Mouse (Mus musculus) intestine, embryonic 15.5 days (tissue): ENCODE data around the gene Lmntd1. TPM values are rescaled to one million over a fixed set of nuclear protein-coding genes. Genes with fewer than 3 reads are reported as not detected.

ENCODE experiments used
- ATAC-seq: fragments of 200-750 bp; cut with Nextera tagmentation; 2 replicates; pipeline ENCODE4 v1.8.0; 2017; ENCODE audit warnings: moderate TSS enrichment, moderate library complexity
- H3K27ac ChIP-seq: fragments of 300-500 bp; sonication (generic); 2 replicates; pipeline ENCODE4 v1.5.1; 2015; ENCODE audit warnings: mild to moderate bottlenecking, inconsistent platforms
- H3K27me3 ChIP-seq: fragments of 300-500 bp; sonication (generic); replicated peaks from 2 replicates; pipeline ENCODE4 v1.6.1; 2015; ENCODE audit warnings: inconsistent platforms
- H3K36me3 ChIP-seq: fragments of 300-500 bp; sonication (generic); 2 replicates; pipeline ENCODE4 v1.6.1; 2015; ENCODE audit warnings: inconsistent platforms
- H3K4me1 ChIP-seq: fragments of 300-500 bp; sonication (generic); replicated peaks from 2 replicates; pipeline ENCODE4 v1.6.1; 2015; ENCODE audit warnings: inconsistent platforms
- H3K4me2 ChIP-seq: fragments of 300-500 bp; sonication (generic); replicated peaks from 2 replicates; pipeline ENCODE4 v1.6.1; 2015; ENCODE audit warnings: mild to moderate bottlenecking, inconsistent platforms
- H3K4me3 ChIP-seq: fragments of 300-500 bp; sonication (generic); replicated peaks from 2 replicates; pipeline ENCODE4 v1.5.1; 2015; ENCODE audit warnings: inconsistent platforms
- H3K9ac ChIP-seq: fragments of 300-500 bp; sonication (generic); 2 replicates; pipeline ENCODE4 v1.6.1; 2015; ENCODE audit warnings: inconsistent platforms
- H3K9me3 ChIP-seq: fragments of 300-500 bp; sonication (generic); 2 replicates; pipeline ENCODE4 v1.6.1; 2016; ENCODE audit warnings: inconsistent platforms
- WGBS: fragments of 180-500 bp; shearing (Covaris S2); methylation state at CpG from one replicate; pipeline ENCODE4 v1.1.7; 2015; 5-methylcytosine and 5-hydroxymethylcytosine counted together
- polyA plus RNA-seq: library from polyadenylated mRNA; unstranded; fragments of >200 nt; fragmentation: Nextera tagmentation; extraction: Ambion mirVana; gene quantifications from 2 replicates; pipeline ENCODE4 v1.2.1, GENCODE M21; 2015

The Lmntd1 gene
- polyA plus RNA-seq, 1 experiment from 2014 or later = 0.80 TPM

DNA sequence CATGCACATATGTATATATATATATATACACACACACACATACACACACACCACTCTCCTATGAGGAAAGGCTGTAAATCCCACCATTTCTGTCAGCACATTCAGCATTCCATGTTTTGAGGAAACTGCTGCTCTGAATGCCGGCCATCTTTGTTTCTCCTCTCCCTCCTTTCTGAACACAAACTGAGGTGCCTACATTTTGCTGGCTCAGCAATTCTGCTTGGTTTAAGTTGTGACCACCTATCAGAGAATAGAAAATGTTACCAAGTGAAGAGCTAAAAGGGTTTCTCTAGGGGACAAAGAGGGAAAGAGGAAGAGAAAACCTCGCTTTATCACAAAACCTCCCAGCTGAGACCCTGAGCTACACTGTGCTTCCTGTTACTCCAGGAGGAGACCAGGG is 20.3 kb upstream of the Lmntd1 start:
- H3K9ac ChIP-seq = no peak overlapping the region
- WGBS = 80% methylated on average over 2 of the region's 2 CpGs
- H3K9me3 ChIP-seq = no peaks in the 10 kb centered on the region
- no peaks in the 10 kb centered on the region for H3K27me3 ChIP-seq
- H3K36me3 ChIP-seq = no peaks in the 10 kb centered on the region
- H3K4me3 ChIP-seq = no peak overlapping the region
- H3K4me2 ChIP-seq = no peak overlapping the region
- ATAC-seq = no peak
- 0 out of 2 replicates have a peak, but pooled peaks cover 3% of the 10 kb centered on the region for H3K4me1 ChIP-seq
- H3K27ac ChIP-seq = no peak overlapping the region

DNA sequence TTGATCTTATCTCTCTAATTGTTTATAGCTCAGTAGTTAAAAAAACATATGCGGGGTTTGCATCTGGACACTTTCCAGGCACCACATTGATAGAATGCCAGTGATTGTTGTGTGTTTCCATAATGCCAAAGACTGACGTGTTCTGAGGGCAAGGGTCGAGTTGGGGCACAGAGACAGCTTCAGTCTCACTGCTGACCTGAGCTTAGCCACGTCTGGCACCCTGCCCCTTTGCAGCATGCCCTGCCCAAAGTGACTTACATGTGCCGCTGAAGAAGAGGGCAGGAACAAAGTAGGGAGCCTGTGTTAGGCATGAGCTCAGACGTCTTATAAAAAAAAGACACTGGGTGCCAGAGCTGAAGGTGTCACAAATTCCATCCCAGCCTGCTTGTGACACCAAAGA is 16.1 kb upstream of the Lmntd1 start:
- Histone ChIP-seq H3K27me3 (no peaks in the 10 kb centered on the region), H3K9me3 (no peaks in the 10 kb centered on the region), H3K4me2 (no peak overlapping the region), H3K36me3 (no peaks in the 10 kb centered on the region), H3K4me3 (no peak overlapping the region), H3K27ac (no peak overlapping the region), H3K4me1 (no peaks in the 10 kb centered on the region), H3K9ac (no peak overlapping the region)
- ATAC-seq = no peak
- 47% methylated on average over 6 of the region's 6 CpGs for WGBS

DNA sequence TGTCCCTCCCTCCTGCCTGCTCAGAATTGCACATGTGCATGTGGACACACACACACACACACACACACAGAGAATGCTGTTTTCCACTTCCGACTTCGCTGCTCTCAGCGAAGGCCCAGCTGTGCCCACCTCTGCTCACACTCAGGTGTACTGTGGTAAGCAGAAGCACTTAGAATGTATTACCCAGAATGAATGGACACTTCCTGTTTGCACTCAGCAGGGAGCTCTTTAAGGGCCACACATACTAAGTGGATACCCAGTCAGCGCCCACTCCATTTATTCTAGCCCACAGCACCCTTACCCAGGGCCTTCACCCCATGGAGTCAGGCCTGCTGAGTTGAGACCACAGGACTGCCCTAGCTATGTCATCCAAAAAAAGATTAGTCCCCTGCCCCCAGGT is 9.0 kb upstream of the Lmntd1 start:
- Histone ChIP-seq H3K4me1 (no peaks in the 10 kb centered on the region), H3K36me3 (no peaks in the 10 kb centered on the region), H3K27me3 (no peaks in the 10 kb centered on the region), H3K9me3 (no peaks in the 10 kb centered on the region), H3K4me3 (no peak overlapping the region), H3K4me2 (no peak overlapping the region), H3K9ac (no peak overlapping the region), H3K27ac (no peak overlapping the region)
- 91% methylated on average over 4 of the region's 4 CpGs for WGBS
- no peak for ATAC-seq

DNA sequence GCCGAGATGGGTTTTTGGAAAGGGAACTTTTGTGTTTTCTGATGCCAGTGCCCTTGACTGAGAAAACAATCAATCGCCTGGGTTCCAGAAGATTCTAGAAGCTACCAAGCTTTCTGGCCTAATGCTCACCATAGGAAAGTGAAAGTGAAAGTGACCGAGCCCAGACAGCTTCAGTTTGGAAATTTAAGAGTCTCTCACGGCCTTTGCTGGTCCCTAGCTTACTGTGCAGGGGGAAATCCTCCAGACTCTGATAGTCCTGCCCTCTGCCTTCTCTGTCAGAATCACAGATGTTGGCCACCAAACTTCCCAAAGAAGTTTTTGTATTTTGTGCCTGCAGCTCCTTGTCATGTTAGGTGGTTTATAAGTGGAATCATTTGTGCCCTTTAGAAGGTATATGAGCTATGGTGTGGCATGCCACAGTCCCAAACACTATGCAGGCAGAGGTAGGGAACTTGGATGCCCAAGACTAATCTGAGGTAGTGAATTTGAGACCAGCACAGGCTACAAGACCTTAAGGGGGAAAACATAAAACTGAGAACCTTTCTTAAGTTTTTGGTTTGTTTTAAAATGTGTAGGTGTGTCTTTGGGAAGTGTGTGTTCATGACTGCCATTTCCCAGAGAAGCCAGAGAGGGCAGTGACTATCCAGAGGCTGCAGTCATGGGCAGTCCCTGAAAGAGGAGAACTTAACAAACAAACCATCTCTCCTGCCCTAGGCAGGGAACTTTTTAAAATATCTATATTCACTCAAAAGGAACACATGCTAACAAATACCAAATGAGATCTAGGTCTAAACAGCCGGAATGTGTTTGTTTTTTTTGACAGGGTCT is 2.5 kb upstream of the Lmntd1 start:
- no peak overlapping the region for H3K4me3 ChIP-seq
- no peaks in the 10 kb centered on the region for H3K4me1 ChIP-seq
- H3K9me3 ChIP-seq = no peaks in the 10 kb centered on the region
- 70% methylated on average over 5 of the region's 5 CpGs for WGBS
- no peak overlapping the region for H3K9ac ChIP-seq
- no peak overlapping the region for H3K27ac ChIP-seq
- no peaks in the 10 kb centered on the region for H3K27me3 ChIP-seq
- ATAC-seq = no peak
- no peaks in the 10 kb centered on the region for H3K36me3 ChIP-seq
- H3K4me2 ChIP-seq = no peak overlapping the region

DNA sequence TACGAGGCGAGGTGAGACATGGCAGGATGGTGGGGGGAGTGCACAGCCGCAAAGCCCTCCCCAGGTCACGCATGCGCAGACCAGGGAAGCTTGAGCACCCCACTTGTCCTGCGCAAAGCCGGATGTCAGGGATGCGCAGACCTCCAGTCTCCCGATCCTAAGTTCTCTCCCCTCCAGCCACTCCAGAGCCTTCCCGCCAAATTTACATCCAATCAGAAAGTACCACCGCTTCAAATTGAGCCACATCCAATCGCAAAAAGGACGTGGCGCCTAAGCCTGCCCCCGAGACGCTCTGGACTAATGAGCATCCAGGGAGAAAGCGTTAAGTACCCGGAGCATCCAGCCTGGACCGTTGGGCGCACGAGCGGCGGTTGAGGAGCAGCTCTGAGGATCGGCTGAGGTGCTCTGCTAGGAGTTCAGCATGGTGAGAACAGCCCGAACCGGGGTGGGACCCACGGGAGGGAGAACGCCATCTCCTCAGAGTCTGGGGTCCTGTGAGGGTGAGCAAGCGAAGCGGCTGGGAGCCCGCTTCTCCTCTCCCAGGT is 1.6 kb upstream of the Lmntd1 start, which contains the start of gene Tuba3b:
Gene Tuba3b, plus strand, starts transcription at position 92 of the 545 bp plus-strand sequence.
- no peak within 1 kb of the TSS for H3K4me3 ChIP-seq
- no peaks in the 10 kb centered on the region for H3K9me3 ChIP-seq
- H3K36me3 ChIP-seq = no peaks in the 10 kb centered on the region
- WGBS = 96% methylated on average over 31 of the region's 31 CpGs
- H3K9ac ChIP-seq = no peak within 1 kb of the TSS
- H3K27me3 ChIP-seq = no peaks in the 10 kb centered on the region
- no peak within 1 kb of the TSS for H3K27ac ChIP-seq
- no peak for ATAC-seq
- H3K4me2 ChIP-seq = no peak within 1 kb of the TSS
- no peaks in the 10 kb centered on the region for H3K4me1 ChIP-seq

DNA sequence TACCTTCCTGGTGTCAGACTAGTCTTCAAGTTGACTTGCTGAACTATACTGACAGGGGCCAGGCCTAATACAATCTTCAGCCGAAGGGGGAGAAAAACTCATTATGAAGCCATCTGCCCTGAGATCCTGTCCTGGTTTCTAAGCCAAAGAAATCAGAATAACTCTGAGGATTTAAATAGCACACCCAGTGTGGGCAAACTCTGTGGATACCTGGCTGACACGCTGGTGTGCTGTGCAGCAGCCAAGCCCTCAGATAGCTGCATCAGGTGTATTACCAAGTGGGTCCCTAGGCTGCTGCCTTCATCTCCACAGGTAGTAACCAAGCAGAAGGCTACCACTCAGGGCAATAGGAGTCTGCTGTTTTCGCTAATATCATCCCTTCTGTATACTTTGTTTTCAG is 1.5 kb downstream of the Lmntd1 start:
- Histone ChIP-seq H3K36me3 (no peaks in the 10 kb centered on the region), H3K9me3 (no peaks in the 10 kb centered on the region), H3K4me1 (no peaks in the 10 kb centered on the region), H3K4me2 (no peak overlapping the region), H3K4me3 (no peak overlapping the region), H3K9ac (no peak overlapping the region), H3K27me3 (no peaks in the 10 kb centered on the region), H3K27ac (no peak overlapping the region)
- 82% methylated on average over 3 of the region's 3 CpGs for WGBS
- ATAC-seq = no peak

DNA sequence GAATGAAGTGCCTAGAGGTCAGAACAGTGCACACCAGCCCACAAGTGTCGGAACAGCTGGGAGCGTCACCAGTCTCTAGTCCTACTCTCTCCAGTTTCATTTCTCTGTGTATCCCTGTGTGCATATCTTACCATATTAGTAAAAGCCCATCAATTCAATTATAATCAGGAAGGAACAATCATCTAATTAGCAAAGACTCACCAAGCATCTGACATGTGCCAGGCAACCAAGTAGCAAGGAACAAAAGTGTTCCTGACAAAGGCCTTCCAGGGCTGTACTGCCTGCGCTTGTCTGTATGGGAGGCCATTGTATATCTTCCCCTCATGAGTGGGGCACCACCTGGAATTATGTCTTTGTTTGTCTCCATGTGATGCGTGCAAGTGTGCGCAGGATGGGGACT is 3.2 kb downstream of the Lmntd1 start:
- no peak overlapping the region for H3K9ac ChIP-seq
- no peak overlapping the region for H3K27ac ChIP-seq
- H3K4me1 ChIP-seq = no peaks in the 10 kb centered on the region
- H3K27me3 ChIP-seq = no peaks in the 10 kb centered on the region
- no peak for ATAC-seq
- H3K4me3 ChIP-seq = no peak overlapping the region
- WGBS = 93% methylated on average over 5 of the region's 5 CpGs
- H3K4me2 ChIP-seq = no peak overlapping the region
- no peaks in the 10 kb centered on the region for H3K9me3 ChIP-seq
- H3K36me3 ChIP-seq = no peaks in the 10 kb centered on the region

DNA sequence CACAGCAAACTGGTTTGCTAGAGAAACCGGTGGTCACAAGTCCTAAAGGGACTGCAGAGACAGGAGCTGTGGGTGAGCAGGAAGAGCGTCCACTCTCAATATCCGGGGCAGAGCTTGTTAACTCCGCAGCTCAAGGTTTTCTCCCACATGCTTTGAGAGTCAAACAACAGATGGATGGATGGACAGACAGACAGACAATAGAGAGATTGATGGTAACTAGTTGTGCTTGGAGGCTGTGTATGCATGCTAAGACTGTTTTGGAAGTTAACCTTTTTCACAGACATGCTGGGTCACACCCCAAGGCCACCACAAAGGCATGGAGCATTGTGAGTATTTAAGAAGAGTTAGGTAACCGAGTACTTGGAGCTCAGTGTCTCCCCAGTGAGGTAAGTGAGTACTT is 5.4 kb downstream of the Lmntd1 start:
- no peak overlapping the region for H3K9ac ChIP-seq
- no peaks in the 10 kb centered on the region for H3K36me3 ChIP-seq
- H3K4me1 ChIP-seq = no peaks in the 10 kb centered on the region
- H3K27me3 ChIP-seq = no peaks in the 10 kb centered on the region
- no peak overlapping the region for H3K4me2 ChIP-seq
- H3K9me3 ChIP-seq = no peaks in the 10 kb centered on the region
- 85% methylated on average over 5 of the region's 5 CpGs for WGBS
- H3K27ac ChIP-seq = no peak overlapping the region
- H3K4me3 ChIP-seq = no peak overlapping the region
- ATAC-seq = no peak

DNA sequence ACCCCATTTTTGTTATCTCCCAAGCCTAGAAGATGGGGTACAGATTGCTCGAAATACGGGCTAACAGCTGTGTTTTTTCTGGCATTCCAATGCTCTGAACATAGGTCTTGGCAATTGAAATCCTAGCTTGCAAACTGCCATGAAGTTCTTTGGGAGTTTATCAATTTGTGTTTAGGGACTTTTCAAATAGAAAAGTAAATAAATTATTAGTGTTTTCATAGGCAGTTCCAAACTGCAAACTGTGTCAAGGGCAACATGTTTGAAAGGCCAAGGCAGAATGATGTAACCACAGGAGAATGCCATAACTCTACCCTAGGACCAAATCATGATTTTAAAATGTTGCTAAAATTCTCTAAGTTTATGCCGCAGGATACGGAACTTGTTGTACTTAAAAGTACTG is 6.4 kb downstream of the Lmntd1 start:
- Histone ChIP-seq H3K27me3 (no peaks in the 10 kb centered on the region), H3K27ac (no peak overlapping the region), H3K9me3 (no peaks in the 10 kb centered on the region), H3K4me3 (no peak overlapping the region), H3K4me2 (no peak overlapping the region), H3K9ac (no peak overlapping the region), H3K36me3 (no peaks in the 10 kb centered on the region), H3K4me1 (no peaks in the 10 kb centered on the region)
- no peak for ATAC-seq
- 64% methylated on average over 4 of the region's 4 CpGs for WGBS

DNA sequence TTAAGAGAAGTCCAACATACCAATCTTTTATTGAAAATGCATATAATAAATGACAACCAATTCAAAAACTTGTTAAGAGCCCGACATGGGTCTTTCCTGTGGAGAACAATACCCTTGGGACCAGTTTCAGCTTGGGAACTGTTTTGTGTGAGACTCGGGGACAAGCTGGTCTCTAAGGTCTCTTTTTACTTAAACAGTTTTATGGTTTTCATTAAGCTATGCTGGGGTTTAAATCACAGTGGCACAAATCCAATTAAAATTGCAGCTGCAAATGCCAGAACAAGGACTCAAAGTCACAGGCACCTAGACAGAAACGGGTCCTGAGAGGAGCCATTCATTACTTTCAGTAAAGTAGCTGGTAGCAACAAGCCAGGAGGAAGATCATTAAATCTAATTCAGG is 8.9 kb downstream of the Lmntd1 start:
- Histone ChIP-seq H3K4me1 (no peaks in the 10 kb centered on the region), H3K4me3 (no peak overlapping the region), H3K27me3 (no peaks in the 10 kb centered on the region), H3K9ac (no peak overlapping the region), H3K27ac (no peak overlapping the region), H3K36me3 (no peaks in the 10 kb centered on the region), H3K9me3 (no peaks in the 10 kb centered on the region), H3K4me2 (no peak overlapping the region)
- WGBS = 58% methylated on average over 3 of the region's 3 CpGs
- no peak for ATAC-seq

DNA sequence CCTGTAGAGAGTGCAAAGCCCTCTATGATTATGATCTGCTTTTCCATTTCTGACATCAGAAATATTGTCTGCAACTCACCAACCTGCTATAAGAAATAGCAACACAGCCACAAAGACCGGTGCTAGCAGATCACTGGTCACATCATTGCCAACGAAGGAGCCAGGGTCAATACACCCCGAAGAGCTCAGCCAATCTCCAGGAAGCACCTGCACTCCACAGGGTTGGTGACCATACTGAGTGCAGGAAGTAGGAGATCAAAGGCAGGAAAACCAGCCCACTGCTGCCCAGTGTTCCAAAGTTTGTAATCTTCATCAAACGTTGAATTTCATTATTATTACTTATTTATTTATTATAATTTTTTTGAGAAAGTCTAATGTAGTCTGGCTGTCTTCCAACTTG is 9.5 kb downstream of the Lmntd1 start:
- H3K4me2 ChIP-seq = no peak overlapping the region
- H3K9me3 ChIP-seq = no peaks in the 10 kb centered on the region
- H3K4me3 ChIP-seq = no peak overlapping the region
- H3K36me3 ChIP-seq = no peaks in the 10 kb centered on the region
- H3K27me3 ChIP-seq = no peaks in the 10 kb centered on the region
- no peaks in the 10 kb centered on the region for H3K4me1 ChIP-seq
- ATAC-seq = no peak
- WGBS = 72% methylated on average over 4 of the region's 4 CpGs
- no peak overlapping the region for H3K9ac ChIP-seq
- H3K27ac ChIP-seq = no peak overlapping the region

DNA sequence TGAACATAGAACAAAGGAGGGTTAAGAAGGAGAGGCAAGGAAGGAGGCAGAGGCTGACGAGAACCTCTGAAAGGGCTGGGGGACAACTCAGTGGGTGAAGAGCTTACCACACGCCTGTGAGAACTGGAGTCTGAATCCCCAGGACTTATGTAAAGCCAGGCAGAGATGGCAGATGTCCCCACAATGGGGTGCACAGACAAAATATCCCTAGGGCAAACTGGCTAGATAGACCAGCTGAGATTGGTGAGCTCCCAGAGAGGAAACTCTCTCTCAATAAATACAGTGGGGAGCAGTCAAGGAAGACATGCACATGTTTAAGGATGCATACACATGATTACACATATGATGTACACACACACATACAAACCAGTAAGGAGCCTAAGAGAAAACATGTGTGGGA is 10.0 kb downstream of the Lmntd1 start:
- H3K27ac ChIP-seq = no peak overlapping the region
- 65% methylated on average over 2 of the region's 2 CpGs for WGBS
- no peak overlapping the region for H3K4me2 ChIP-seq

More for the DNA sequence above, 10.0 kb downstream of the Lmntd1 start:
- Histone ChIP-seq H3K36me3 (no peaks in the 10 kb centered on the region), H3K4me1 (no peaks in the 10 kb centered on the region), H3K9me3 (no peaks in the 10 kb centered on the region), H3K27me3 (no peaks in the 10 kb centered on the region), H3K9ac (no peak overlapping the region), H3K4me3 (no peak overlapping the region)
- ATAC-seq = no peak
